Mouse (Mus musculus): ENCODE data around the gene Gm20532.
A peak's percentile ranks its signal among the peaks of the same experiment; 100 is the strongest.

Gm20532 gene

GRCm38 (mm10) chr2:26574862-26575261 lies 11.6 kb upstream of the Gm20532 start:
- DNase-seq: no peak

- DNase-seq: no peak
These were observed 11.1 kb upstream of the Gm20532 start for GRCm38 (mm10) chr2:26575378-26575777.

DNA sequence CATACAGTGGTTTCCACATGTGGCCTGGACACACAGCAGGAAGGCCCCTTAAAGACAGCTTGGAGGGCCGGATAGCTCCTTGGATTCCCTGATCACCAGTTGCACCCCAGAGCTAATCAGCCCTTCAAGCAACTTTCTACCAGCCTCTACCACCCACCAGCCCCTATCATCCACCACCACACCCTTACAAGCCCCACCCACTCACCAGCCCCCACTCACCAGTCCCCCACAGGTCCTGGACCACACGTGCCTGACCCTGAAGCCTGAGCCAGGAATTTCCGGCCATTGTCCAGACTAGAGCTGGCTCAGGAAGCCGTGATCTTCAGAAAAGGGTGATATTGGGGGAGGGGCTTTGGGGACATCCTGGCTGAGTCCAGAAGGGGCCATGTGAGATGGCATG lies 10.6 kb upstream of the Gm20532 start:
- no peak for DNase-seq

DNA sequence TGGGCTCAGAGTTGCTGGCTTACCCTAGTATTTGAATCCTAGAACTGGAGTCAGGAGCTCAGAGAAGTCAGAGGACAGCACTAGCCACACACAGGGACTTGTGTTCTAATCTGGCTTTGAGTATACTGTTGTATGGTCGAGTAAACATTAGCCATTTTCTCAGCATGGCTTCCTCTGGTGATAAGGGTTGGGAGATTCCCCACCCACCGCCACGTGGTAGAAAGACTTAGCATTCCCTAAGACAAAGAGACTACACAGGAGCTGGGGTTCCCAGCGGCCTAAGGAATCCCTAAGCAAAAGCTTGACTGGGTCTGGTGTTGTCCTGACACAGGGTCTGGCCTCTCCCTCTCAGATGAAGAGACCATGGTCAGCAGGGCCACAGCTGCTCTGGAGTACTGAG lies 10.0 kb upstream of the Gm20532 start:
- no peak for DNase-seq

DNA sequence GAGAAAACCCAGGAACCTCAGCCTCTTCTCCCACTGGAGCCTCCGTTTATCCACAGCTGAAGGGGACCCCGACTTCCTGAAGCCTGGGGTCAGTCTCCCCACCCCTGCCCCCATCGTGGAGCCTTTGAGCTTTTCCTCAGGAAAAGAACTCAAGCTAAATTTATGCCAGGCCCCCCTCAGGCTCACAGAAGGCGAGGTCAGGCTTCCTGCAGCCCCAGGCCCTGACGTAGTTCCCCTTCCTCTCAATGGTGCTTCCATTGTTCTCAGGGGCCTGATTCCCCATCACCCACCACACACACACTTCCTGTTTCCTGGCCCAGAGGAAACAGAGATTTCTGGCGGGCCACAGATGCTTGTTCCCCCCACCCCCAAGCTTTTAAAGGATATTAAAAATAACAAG lies 8.1 kb upstream of the Gm20532 start:
- DNase-seq: peak; percentile 20

GRCm38 (mm10) chr2:26579714-26580113 lies 6.7 kb upstream of the Gm20532 start, which contains the start of gene Egfl7:
Egfl7 (plus strand) TSS chr2:26580014.
- no peak for DNase-seq

- DNase-seq: no peak
These were observed 5.7 kb upstream of the Gm20532 start for GRCm38 (mm10) chr2:26580751-26581150.

DNA sequence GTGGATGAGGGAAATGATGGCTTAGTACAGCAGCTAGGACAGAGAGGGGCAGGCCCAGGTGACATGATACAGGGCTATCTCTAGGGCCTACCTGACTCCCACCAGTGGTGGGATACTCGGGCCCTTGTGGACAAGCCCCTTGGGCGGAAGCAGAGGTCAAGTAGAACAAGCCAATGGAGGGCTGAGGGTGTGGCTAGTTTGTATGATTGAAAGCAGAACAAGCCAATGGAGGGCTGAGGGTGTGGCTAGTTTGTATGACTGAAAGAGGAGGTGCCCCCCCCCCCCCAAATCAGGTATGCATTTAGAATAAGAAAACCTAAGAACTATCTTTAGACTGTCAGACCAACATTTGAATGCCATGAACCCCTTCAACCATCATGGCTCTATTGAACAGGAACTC lies 4.2 kb upstream of the Gm20532 start:
- no peak for DNase-seq

- no peak for DNase-seq
These were observed 3.7 kb upstream of the Gm20532 start for GRCm38 (mm10) chr2:26582741-26583140.

- DNase-seq: no peak
These were observed 2.8 kb upstream of the Gm20532 start for GRCm38 (mm10) chr2:26583640-26584039.

DNA sequence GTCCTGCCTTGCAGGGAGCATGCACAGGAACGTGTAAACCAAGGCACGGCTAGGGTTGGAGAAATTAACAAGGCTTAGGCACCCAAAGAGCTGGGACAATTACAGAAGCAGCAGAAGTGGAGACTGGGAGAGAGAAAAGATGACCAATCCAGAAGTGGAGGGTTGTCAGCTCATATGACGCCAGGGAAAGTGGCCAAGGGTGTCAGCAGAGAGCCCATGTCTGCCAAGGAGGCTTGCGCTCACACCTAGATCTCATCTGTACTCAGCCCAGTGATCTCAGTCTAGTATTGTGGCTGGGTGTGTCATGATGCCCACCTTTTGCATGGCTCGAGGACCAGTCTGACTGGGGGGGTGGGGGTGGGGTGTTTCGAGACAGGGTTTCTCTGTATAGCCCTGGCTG lies 726 bp upstream of the Gm20532 start:
- DNase-seq: no peak

GRCm38 (mm10) chr2:26587044-26587405 lies 586 bp downstream of the Gm20532 start:
- peak; percentile 39 for DNase-seq

DNA sequence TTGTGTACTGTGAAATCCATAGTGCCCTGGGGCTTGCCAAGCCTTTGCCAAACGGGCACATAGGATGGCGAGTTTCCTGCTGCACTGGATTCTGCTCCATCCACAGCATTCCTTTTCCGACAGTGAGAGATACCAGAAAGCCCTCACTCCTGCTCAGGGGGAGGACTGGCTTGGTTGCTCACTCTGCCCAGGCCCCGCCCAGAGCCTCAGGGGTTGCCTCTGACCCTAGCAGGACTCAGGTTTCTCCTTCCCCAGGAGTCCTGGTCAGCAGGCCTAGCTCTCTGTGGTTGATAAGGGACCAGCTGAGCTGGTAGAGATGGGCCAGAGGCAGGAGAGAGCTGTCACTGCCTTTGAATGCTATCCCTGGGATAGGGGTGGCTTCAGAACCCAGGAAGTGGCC lies 2.1 kb downstream of the Gm20532 start:
- no peak for DNase-seq

GRCm38 (mm10) chr2:26589284-26589683 lies 2.8 kb downstream of the Gm20532 start:
- no peak for DNase-seq

DNA sequence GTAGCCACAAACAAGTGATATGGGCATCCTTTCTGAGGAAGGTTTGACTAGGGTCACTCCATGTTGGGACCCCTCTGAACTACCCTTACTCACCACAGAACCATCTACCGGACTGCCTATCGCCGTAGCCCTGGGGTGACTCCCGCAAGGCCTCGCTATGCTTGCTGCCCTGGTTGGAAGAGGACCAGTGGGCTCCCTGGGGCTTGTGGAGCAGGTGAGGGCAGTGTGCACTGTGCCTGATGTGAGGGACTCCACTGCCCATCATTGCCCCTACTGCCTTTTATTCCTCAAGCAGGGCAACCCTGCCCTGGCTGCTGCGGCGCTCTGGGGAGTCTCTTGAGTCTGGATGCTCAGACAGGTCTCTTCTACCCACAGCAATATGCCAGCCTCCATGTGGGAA lies 3.8 kb downstream of the Gm20532 start:
- DNase-seq: no peak

DNA sequence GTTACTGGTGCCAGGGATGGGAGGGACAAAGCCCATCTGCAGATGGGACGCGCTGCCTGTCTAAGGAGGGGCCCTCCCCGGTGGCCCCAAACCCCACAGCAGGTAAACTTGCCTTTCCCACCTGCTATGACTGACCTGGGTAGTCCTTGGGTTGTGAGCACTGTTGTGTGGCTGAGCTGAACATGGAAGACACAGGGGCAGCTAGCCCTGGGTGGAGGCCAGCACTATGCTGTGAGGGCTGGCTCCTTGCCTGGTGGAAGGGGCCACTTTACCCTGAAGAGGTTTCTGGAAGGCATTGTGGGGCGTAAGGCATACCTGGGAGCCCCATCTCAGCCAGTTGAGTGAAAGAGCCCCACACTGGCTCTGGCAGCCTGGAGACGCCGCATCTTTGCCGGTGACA lies 4.5 kb downstream of the Gm20532 start:
- no peak for DNase-seq

GRCm38 (mm10) chr2:26591416-26591815 lies 5.0 kb downstream of the Gm20532 start:
- no peak for DNase-seq

- no peak for DNase-seq
These were observed 7.0 kb downstream of the Gm20532 start for GRCm38 (mm10) chr2:26593211-26594021.

- DNase-seq: peak; percentile 77
These were observed 7.5 kb downstream of the Gm20532 start for GRCm38 (mm10) chr2:26594022-26594346.

- DNase-seq: no peak
These were observed 8.1 kb downstream of the Gm20532 start for GRCm38 (mm10) chr2:26594461-26594933.

DNA sequence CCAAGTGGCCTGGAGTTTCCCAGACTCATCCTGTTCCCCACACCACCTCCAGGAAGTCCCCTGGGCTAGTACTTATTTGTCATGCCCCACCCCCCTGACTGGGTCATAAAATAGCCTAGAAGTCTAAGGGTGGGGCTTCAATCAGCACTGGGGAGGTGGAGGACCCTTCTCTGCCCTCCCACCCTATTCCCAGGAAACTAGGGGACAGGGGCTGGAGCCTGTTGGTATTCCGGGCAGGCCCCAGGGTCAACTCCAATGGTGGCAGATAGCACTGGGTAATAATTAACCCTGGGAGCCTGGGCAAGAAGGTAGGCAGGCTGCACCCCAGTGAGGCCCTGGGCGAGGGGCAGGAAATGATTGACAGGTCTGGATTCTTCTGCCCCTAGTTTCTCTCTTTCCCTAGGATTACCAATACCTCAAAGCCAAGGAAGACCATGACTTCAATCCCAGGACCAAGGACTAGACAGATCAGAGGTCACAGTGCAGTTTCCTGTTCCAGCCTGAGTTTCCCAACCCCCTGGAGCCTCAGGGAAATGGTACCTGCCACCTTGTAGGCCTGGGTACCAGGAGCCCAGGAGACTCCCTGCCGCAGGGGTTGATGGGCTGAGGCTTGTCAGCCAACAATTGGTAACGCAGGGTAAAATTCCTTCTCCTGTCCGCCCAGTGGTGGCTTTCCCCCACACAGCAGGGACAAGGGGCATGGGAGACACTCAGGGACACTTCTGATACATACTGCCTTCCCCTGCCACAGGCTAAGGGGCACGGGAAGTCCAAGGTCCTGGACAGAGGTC lies 8.7 kb downstream of the Gm20532 start:
- no peak for DNase-seq

- DNase-seq: peak; percentile 22
These were observed 9.4 kb downstream of the Gm20532 start for GRCm38 (mm10) chr2:26595725-26596435.

GRCm38 (mm10) chr2:26596898-26597297 lies 10.5 kb downstream of the Gm20532 start:
- no peak for DNase-seq

DNA sequence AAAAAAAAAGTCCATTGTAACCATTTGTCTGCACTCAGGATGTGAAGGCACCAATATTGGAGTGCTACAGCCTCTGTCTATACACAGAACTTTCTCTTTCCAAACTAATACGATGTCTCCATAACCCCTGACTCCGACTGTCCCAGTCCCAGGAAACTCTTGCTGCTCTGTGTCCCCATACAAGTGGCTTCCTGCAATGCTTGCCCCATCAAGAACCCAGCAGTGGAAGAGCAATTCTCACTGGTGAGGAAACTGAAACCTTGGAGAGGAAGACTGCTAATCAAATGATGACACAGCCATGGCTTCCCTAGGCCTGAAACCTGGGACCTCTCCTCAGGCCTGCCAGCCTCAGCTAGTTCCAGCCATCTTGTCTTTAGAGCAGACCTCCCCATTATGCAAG lies 11.4 kb downstream of the Gm20532 start:
- DNase-seq: no peak
